In the genomic region with DNA sequence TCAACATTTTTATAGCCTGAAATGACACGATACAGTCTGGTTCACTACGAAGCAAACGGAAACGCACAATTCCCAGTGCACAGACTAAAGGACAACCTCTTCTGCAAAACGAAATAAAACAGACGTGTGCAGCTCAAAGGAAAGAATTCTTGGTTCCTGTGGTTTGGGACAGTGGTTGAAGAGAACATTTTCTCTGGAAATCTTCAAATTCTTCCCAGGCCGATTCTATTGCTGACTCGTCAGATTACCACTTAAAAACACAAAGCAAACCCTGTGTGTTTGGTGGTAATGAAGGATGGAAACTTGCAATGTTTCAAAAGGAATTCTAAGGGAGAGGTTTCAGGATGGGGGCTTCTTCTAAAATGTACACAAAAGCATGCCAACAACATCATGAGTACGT, we compare ENCODE assay signal across 29 mouse cellular contexts. TPM values are rescaled to one million over a fixed set of nuclear protein-coding genes. Genes with fewer than 3 reads are reported as not detected.
"Had no signal": no experiment of that assay in that cellular context is flagged by ENCODE, and none has a peak within 500 bp of the region (broad histone marks: within the 10 kb centered on the region; RNA-seq: fewer than 3 reads in every experiment).

No protein-coding gene starts in this region.

- DNase-seq: kidney, postnatal 10 days; kidney, postnatal 4 days; liver; lung, adult 18-20 months; lung, postnatal 10 days; lung, postnatal 36 days; retina, postnatal 1 day; right cerebral cortex, postnatal 25 days; spleen, adult 18-20 months; thymus, postnatal 25 days had no signal

- H3K27ac ChIP-seq: kidney, embryonic 15.5 days; limb, embryonic 10.5 days; limb, embryonic 13.5 days; liver, embryonic 12.5 days; liver, embryonic 15.5 days; lung, embryonic 15.5 days; midbrain, embryonic 10.5 days; midbrain, embryonic 13.5 days; neural tube, embryonic 13.5 days; stomach, embryonic 15.5 days had no signal

- ATAC-seq: liver, embryonic 12.5 days; midbrain, embryonic 13.5 days; midbrain, embryonic 16.5 days had no signal

- H3K9ac ChIP-seq: kidney, embryonic 15.5 days; limb, embryonic 13.5 days; liver, embryonic 12.5 days; liver, embryonic 15.5 days; lung, embryonic 15.5 days; midbrain, embryonic 13.5 days; neural tube, embryonic 13.5 days; stomach, embryonic 15.5 days had no signal

- H3K4me3 ChIP-seq: kidney, embryonic 15.5 days; limb, embryonic 10.5 days; limb, embryonic 13.5 days; liver, embryonic 12.5 days; liver, embryonic 15.5 days; lung, embryonic 15.5 days; megakaryocyte, embryonic 14.5 days; midbrain, embryonic 10.5 days; midbrain, embryonic 13.5 days; myocyte; neural tube, embryonic 13.5 days; stomach, embryonic 15.5 days had no signal

- H3K27me3 ChIP-seq: kidney, embryonic 15.5 days; limb, embryonic 13.5 days; liver, embryonic 12.5 days; liver, embryonic 15.5 days; lung, embryonic 15.5 days; megakaryocyte, embryonic 14.5 days; midbrain, embryonic 13.5 days; neural tube, embryonic 13.5 days; stomach, embryonic 15.5 days had no signal

- H3K4me1 ChIP-seq: limb, embryonic 10.5 days; limb, embryonic 13.5 days; midbrain, embryonic 13.5 days; neural tube, embryonic 13.5 days; stomach, embryonic 15.5 days had no signal

- H3K9me3 ChIP-seq: kidney, embryonic 15.5 days; limb, embryonic 10.5 days; limb, embryonic 13.5 days; liver, embryonic 12.5 days; liver, embryonic 15.5 days; lung, embryonic 15.5 days; midbrain, embryonic 10.5 days; midbrain, embryonic 13.5 days; neural tube, embryonic 13.5 days; stomach, embryonic 15.5 days had no signal

- H3K36me3 ChIP-seq: kidney, embryonic 15.5 days; limb, embryonic 13.5 days; liver, embryonic 15.5 days; midbrain, embryonic 13.5 days; neural tube, embryonic 13.5 days had no signal

- H3K4me2 ChIP-seq: kidney, embryonic 15.5 days; limb, embryonic 13.5 days; liver, embryonic 12.5 days; liver, embryonic 15.5 days; lung, embryonic 15.5 days; midbrain, embryonic 13.5 days; neural tube, embryonic 13.5 days; stomach, embryonic 15.5 days had no signal

RNA-seq across cellular contexts. Expression of a gene that starts 39.5 kb away (rescaled TPM):
- total RNA-seq: layer of hippocampus, adult 18-20 months; layer of hippocampus, postnatal 14 days; left cerebral cortex, postnatal 25 days; monocyte, adult 5-6 weeks; neutrophil, adult 5-6 weeks had no signal
- polyA plus RNA-seq: kidney, embryonic 15.5 days; limb, embryonic 10.5 days; limb, embryonic 13.5 days; liver, embryonic 12.5 days; liver, embryonic 15.5 days; lung, embryonic 15.5 days; midbrain, embryonic 10.5 days; midbrain, embryonic 13.5 days; midbrain, embryonic 16.5 days; myocyte; neural tube, embryonic 13.5 days; stomach, embryonic 15.5 days; thymus, postnatal 0 days had no signal

RNA-seq across cellular contexts. Expression of a gene that starts 59.1 kb away (rescaled TPM):
- total RNA-seq: monocyte, adult 5-6 weeks; neutrophil, adult 5-6 weeks had no signal
- polyA plus RNA-seq: limb, embryonic 10.5 days; limb, embryonic 13.5 days; liver, embryonic 12.5 days; liver, embryonic 15.5 days; midbrain, embryonic 10.5 days; midbrain, embryonic 13.5 days; midbrain, embryonic 16.5 days; myocyte; neural tube, embryonic 13.5 days had no signal
